Mouse (Mus musculus) embryonic fibroblast, embryonic 13.5 days (primary cell): ENCODE results near the gene Slc39a1.

Source experiments
- CTCF ChIP-seq: IDR thresholded peaks from 2 replicates; pipeline ENCODE4 v1.5.1; 2011; ENCODE audit warnings: mild to moderate bottlenecking, control low read depth, low read length, moderate library complexity, borderline replicate concordance; ENCODE audit not compliant: insufficient read depth
- POLR2A ChIP-seq: IDR thresholded peaks from 2 replicates; pipeline ENCODE4 v1.6.1; 2011; ENCODE audit warnings: low read depth, mild to moderate bottlenecking, control low read depth, low read length, moderate library complexity

DNA sequence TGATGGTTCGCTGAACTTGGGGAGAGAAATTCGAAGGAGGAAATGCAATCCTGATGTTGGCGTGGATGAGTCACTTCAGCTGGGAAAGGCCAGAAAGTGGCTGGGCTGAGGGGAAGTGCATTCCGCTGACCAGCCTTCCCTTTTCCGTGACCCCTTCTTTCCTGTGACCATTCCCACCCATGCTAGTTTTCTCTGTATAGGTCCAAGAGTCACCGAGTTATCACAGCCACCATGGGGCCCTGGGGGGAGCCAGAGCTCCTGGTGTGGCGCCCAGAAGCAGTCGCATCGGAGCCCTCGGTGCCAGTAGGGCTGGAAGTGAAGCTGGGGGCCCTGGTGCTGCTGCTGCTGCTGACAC, 751 bp downstream of the Slc39a1 start:
- TF ChIP-seq CTCF, result no peak
- TF ChIP-seq POLR2A, result no peak
